Mouse (Mus musculus): ENCODE results near the gene Slc16a1. TPM values are rescaled to one million over a fixed set of nuclear protein-coding genes. Genes with fewer than 3 reads are reported as not detected.

The Slc16a1 gene
- 8.5 and 39.0 TPM in 2 replicates for polyA plus RNA-seq (2012; ENCODE audit: low replicate concordance)

DNA sequence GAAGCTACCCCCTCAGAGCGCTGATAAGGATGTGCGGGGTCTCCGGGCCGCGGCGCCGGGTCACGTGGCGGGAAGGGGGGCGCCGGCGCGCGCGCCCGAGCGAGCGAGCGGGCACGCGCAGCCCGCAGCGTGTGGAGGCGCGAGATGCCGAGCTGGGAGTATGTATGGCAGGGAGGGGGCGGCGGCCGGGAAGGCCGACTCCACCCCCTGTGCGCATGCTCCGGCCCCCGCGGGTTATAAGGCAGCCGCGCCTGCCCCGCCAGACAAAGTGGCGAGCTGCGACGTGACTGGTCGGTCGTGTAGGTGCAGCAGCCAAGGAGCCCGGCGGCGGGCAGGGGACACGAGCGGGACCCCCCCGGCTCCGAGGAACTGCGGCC lies at the start of gene Slc16a1:
Gene Slc16a1 (plus strand): TSS at position 266 of the 377 bp plus-strand sequence.

Other genes starting within 250 kb of the Slc16a1 start
- gene Lrig2, start 126.8 kb upstream of the Slc16a1 start, polyA plus RNA-seq (2012; ENCODE audit: low replicate concordance), result 4.1 and 5.5 TPM in 2 replicates
- 32.6 and 73.2 TPM in 2 replicates for gene Ppm1j, start 142.4 kb downstream of the Slc16a1 start, polyA plus RNA-seq (2012; ENCODE audit: low replicate concordance)
- 0.58 and 0.97 TPM in 2 replicates for gene Fam19a3, start 143.2 kb downstream of the Slc16a1 start, polyA plus RNA-seq (2012; ENCODE audit: low replicate concordance)
- gene Rhoc, start 149.7 kb downstream of the Slc16a1 start, polyA plus RNA-seq (2012; ENCODE audit: low replicate concordance), result 21.0 and 44.1 TPM in 2 replicates
- 37.0 and 47.0 TPM in 2 replicates for gene Mov10, start 179.9 kb downstream of the Slc16a1 start, polyA plus RNA-seq (2012; ENCODE audit: low replicate concordance)
- 6.3 and 6.4 TPM in 2 replicates for gene St7l, start 225.3 kb downstream of the Slc16a1 start, polyA plus RNA-seq (2012; ENCODE audit: low replicate concordance)
- 19.4 and 21.4 TPM in 2 replicates for gene Capza1, start 225.8 kb downstream of the Slc16a1 start, polyA plus RNA-seq (2012; ENCODE audit: low replicate concordance)